Mouse (Mus musculus): Measurements from ENCODE around the gene Vmn1r1. TPM values are rescaled to one million over a fixed set of nuclear protein-coding genes. Genes with fewer than 3 reads are reported as not detected.

The Vmn1r1 gene
- polyA plus RNA-seq, 1 experiment from 2014 or later: not detected

- no peak for ATAC-seq (ENCODE audit: low FRiP score)
- WGBS: 57% methylated on average over 2 of the region's 2 CpGs
- H3K9ac ChIP-seq (replicated peaks): no peak overlapping the region
Observed at GRCm38 (mm10) chr1:182130830-182131229, 33.5 kb downstream of the Vmn1r1 start.

GRCm38 (mm10) chr1:182124924-182125368 is 39.3 kb downstream of the Vmn1r1 start:
- Histone ChIP-seq H3K27ac (replicated peaks) (peak overlapping the region; percentile 83), H3K36me3 (peaks cover 16% of the 10 kb centered on the region), H3K4me2 (peak overlapping the region; percentile 63), H3K27me3 (replicated peaks) (no peaks in the 10 kb centered on the region), H3K9ac (replicated peaks) (peak overlapping the region; percentile 79), H3K4me3 (replicated peaks) (peak overlapping the region; percentile 69), H3K9me3 (replicated peaks) (no peaks in the 10 kb centered on the region), H3K4me1 (peaks cover 30% of the 10 kb centered on the region)
- under 1% methylated on average over 33 of the region's 33 CpGs for WGBS
- peak; percentile 96 for ATAC-seq (ENCODE audit: low FRiP score)

More at GRCm38 (mm10) chr1:182130830-182131229, 33.5 kb downstream of the Vmn1r1 start:
- no peak overlapping the region for H3K27ac ChIP-seq (replicated peaks)
- H3K4me2 ChIP-seq: no peak overlapping the region
- peaks cover 30% of the 10 kb centered on the region for H3K36me3 ChIP-seq
- H3K27me3 ChIP-seq (replicated peaks): no peaks in the 10 kb centered on the region
- no peaks in the 10 kb centered on the region for H3K9me3 ChIP-seq (replicated peaks)
- H3K4me1 ChIP-seq: peaks cover 20% of the 10 kb centered on the region
- H3K4me3 ChIP-seq (replicated peaks): no peak overlapping the region

DNA sequence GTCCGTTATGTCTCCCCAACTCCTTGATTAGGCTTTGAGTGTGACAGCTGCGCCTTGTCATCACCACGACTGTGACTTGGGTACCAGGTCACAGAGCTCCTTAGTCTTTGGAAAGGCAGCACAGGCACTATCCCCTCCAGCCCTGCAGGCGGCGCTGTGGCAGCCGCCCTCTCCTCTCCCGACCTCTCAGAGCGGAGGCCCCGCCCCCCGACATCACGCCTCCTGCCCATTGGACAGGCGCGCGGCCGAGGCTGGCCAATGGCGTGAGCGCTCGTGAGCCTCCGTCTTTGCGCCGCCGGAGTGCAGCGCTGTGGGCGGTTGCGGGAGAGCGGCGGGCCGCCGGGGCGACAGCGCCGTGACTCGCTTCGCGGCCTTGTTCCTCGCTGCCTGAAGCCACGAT is 39.8 kb downstream of the Vmn1r1 start, which contains the start of gene Srp9:
Srp9 (plus strand) TSS at position 232 of the 400 bp plus-strand sequence.
- Histone ChIP-seq H3K9me3 (replicated peaks) (no peaks in the 10 kb centered on the region), H3K27me3 (replicated peaks) (no peaks in the 10 kb centered on the region), H3K27ac (replicated peaks) (peak within 1 kb of the TSS; percentile 83), H3K9ac (replicated peaks) (peak within 1 kb of the TSS; percentile 79), H3K4me2 (peak within 1 kb of the TSS; percentile 63), H3K4me3 (replicated peaks) (peak within 1 kb of the TSS; percentile 69), H3K4me1 (peaks cover 30% of the 10 kb centered on the region), H3K36me3 (peaks cover 11% of the 10 kb centered on the region)
- peak; percentile 99 for ATAC-seq (ENCODE audit: low FRiP score)
- under 1% methylated on average over 37 of the region's 37 CpGs for WGBS

- Histone ChIP-seq H3K4me1 (peaks cover 24% of the 10 kb centered on the region), H3K4me2 (no peak overlapping the region), H3K9ac (replicated peaks) (no peak overlapping the region), H3K27ac (replicated peaks) (no peak overlapping the region), H3K9me3 (replicated peaks) (no peaks in the 10 kb centered on the region), H3K4me3 (replicated peaks) (no peak overlapping the region), H3K27me3 (replicated peaks) (no peaks in the 10 kb centered on the region), H3K36me3 (no peaks in the 10 kb centered on the region)
- 86% methylated on average over 4 of the region's 4 CpGs for WGBS
- ATAC-seq (ENCODE audit: low FRiP score): no peak
Observed at GRCm38 (mm10) chr1:182122413-182122812, 41.9 kb downstream of the Vmn1r1 start.

DNA sequence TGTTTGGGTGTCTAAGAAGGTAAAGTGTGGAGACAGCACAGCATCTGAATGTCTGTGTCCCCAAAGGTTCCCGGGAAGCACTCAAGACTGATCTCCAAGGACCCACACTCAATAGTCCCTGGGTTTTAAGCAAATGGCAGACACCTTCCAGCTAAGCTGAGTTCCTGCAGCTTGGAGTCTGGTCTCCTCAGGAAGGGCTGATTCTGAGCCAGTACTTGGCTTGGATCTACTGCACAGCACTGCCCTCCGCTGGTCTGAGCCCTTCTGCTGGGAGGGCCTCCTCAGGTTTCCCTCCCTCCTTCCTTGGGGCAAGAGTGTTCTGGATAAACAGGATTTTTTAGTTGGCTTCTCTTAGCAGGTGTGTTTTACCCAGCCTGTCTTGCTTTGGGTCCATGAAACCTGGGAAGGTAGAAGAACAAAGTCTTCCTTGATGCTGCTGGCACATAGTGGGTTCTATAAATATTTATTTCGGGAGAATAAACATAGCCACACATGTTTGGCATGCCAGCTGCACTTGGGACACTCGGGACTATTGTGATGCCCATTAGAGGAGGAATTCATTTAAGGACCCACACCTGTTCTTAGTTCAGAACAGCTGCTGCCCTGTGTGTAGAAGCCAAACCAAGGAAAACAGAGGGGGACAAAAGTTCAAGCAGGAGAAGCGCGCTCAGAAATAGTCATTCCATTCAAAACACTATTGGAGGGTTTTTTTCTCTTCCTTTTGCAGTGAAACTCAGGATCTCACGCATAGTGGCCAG is 48.5 kb downstream of the Vmn1r1 start:
- Histone ChIP-seq H3K9me3 (replicated peaks) (no peaks in the 10 kb centered on the region), H3K27me3 (replicated peaks) (no peaks in the 10 kb centered on the region), H3K9ac (replicated peaks) (no peak overlapping the region), H3K4me3 (replicated peaks) (no peak overlapping the region), H3K4me1 (peaks cover 20% of the 10 kb centered on the region), H3K4me2 (no peak overlapping the region), H3K36me3 (no peaks in the 10 kb centered on the region), H3K27ac (replicated peaks) (no peak overlapping the region)
- 35% methylated on average over 7 of the region's 7 CpGs for WGBS
- ATAC-seq (ENCODE audit: low FRiP score): peak; percentile 51; the same call in 1 of the 2 replicates

DNA sequence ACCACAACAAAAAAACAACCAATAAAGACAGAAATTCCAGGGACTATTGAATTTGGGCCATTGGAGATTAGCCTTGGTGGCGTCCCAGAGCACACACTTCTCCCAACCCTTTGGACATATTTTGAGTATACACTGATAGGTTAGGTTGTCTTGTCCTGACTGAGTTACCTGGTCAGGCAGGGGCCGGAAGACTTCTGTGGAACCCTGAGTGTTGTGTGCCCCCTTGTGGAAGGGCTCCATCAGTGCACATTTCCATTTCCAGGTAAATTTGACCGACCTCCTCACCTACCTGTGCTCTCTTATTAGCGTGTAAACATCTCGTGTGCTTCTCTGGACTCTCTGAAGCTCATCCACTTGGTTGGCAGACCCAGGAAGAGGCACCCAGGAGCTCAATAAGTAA is 49.1 kb downstream of the Vmn1r1 start:
- WGBS: 30% methylated on average over 5 of the region's 5 CpGs
- no peak for ATAC-seq (ENCODE audit: low FRiP score)
- no peaks in the 10 kb centered on the region for H3K9me3 ChIP-seq (replicated peaks)
- H3K4me1 ChIP-seq: peaks cover 20% of the 10 kb centered on the region
- H3K36me3 ChIP-seq: no peaks in the 10 kb centered on the region
- H3K4me2 ChIP-seq: no peak overlapping the region
- H3K9ac ChIP-seq (replicated peaks): no peak overlapping the region
- no peaks in the 10 kb centered on the region for H3K27me3 ChIP-seq (replicated peaks)
- H3K4me3 ChIP-seq (replicated peaks): no peak overlapping the region
- H3K27ac ChIP-seq (replicated peaks): no peak overlapping the region

DNA sequence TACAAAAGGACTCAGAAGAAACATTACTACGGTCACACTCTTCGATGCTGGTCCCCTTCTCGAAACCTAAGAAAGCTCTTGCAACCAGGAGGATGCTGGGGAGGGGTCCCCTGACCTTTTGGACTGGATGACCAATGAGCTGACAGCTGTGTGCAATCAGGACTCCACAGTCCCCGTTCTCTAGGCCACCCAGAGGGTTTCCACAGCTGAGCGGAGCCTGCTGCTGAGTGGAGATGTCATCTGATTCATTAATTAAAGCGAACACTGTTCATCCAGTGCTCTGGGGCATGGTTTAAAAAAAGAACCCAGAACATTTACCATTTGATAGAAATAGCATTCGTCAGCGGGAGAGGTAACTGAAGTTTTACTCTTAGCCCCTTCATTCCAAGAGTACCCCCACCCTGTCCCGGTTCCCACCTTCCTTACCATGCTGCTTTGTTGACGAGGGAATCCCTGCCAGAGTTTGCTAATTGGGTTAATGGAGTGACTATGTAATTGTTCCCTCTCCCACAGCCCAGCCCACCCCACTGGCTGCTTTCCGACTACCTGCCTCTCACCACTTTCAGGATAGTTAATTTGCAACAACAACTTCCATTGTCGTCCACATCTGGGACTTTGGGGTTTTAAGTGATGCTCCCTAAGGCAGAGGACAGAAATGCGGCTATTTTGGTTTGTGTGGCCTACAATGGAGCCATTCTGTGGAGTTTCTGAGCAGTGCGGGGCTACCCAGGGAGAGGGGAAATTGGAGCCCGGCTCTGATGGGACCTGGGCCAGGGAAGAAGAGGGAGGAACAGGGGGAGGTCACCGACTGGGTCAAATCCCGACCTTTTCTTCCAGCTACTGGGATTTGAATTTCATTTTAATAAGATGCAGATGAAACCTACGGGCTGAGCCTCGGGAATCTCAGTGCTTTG is 50.4 kb downstream of the Vmn1r1 start:
- H3K36me3 ChIP-seq: no peaks in the 10 kb centered on the region
- no peaks in the 10 kb centered on the region for H3K27me3 ChIP-seq (replicated peaks)
- no peak overlapping the region for H3K4me3 ChIP-seq (replicated peaks)
- 29% methylated on average over 19 of the region's 19 CpGs for WGBS
- no peak overlapping the region for H3K27ac ChIP-seq (replicated peaks)
- H3K9me3 ChIP-seq (replicated peaks): no peaks in the 10 kb centered on the region
- H3K9ac ChIP-seq (replicated peaks): no peak overlapping the region
- H3K4me2 ChIP-seq: no peak overlapping the region; the same call in 1 of the 2 replicates
- no peak for ATAC-seq (ENCODE audit: low FRiP score)
- H3K4me1 ChIP-seq: peaks cover 20% of the 10 kb centered on the region

DNA sequence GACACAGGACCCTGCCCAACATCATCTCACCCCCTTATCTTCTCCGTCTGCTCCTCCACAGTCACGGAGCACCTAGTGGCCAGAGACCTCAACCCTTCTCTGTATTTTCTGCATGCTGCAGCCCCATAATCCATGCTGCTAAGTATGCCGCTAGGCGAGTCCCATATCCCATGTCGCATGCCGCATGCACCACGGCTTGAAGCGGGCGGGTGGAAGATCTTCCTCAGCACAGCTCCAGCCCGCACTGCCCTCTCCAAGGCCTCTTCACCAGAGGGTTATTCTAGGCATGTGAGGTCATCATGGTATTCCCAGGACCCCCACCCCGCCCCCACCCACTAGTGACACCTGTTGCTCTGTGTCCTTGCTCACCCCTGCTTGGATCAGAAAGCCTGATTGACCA is 51.2 kb downstream of the Vmn1r1 start:
- H3K4me1 ChIP-seq: peaks cover 20% of the 10 kb centered on the region
- no peaks in the 10 kb centered on the region for H3K27me3 ChIP-seq (replicated peaks)
- no peak overlapping the region for H3K27ac ChIP-seq (replicated peaks)
- no peaks in the 10 kb centered on the region for H3K36me3 ChIP-seq
- ATAC-seq (ENCODE audit: low FRiP score): no peak
- H3K9ac ChIP-seq (replicated peaks): no peak overlapping the region
- no peaks in the 10 kb centered on the region for H3K9me3 ChIP-seq (replicated peaks)
- no peak overlapping the region for H3K4me2 ChIP-seq
- WGBS: 95% methylated on average over 11 of the region's 11 CpGs
- no peak overlapping the region for H3K4me3 ChIP-seq (replicated peaks)

DNA sequence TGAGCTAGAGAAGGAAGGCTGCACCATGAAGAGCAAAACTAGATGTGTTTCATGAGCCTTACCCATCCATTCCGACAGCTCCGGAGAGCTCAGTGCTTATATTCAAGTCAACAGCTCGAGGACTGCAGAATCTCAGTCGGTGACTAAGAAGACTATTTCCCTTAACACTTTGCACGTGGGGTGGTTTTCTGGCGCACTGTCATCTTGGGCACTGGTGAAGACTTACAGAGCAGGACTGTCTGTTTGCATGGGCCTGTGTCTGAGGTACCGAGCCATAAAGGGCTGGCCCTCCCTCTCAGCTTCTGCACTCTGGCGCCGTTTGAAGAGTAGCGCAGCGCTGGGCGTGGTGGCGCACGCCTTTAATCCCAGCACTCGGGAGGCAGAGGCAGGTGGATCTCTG is 51.9 kb downstream of the Vmn1r1 start:
- no peak for ATAC-seq (ENCODE audit: low FRiP score)
- Histone ChIP-seq H3K9ac (replicated peaks) (no peak overlapping the region), H3K27ac (replicated peaks) (no peak overlapping the region), H3K36me3 (no peaks in the 10 kb centered on the region), H3K4me1 (peaks cover 20% of the 10 kb centered on the region), H3K4me2 (no peak overlapping the region), H3K9me3 (replicated peaks) (no peaks in the 10 kb centered on the region), H3K27me3 (replicated peaks) (no peaks in the 10 kb centered on the region), H3K4me3 (replicated peaks) (no peak overlapping the region)
- WGBS: 93% methylated on average over 15 of the region's 15 CpGs

- H3K27ac ChIP-seq (replicated peaks): no peak overlapping the region
- H3K36me3 ChIP-seq: no peaks in the 10 kb centered on the region
- H3K9ac ChIP-seq (replicated peaks): no peak overlapping the region
- H3K4me3 ChIP-seq (replicated peaks): no peak overlapping the region
- H3K4me2 ChIP-seq: no peak overlapping the region
- ATAC-seq (ENCODE audit: low FRiP score): no peak
- WGBS: 70% methylated on average over 14 of the region's 14 CpGs
- no peaks in the 10 kb centered on the region for H3K27me3 ChIP-seq (replicated peaks)
- H3K4me1 ChIP-seq: peaks cover 20% of the 10 kb centered on the region
- no peaks in the 10 kb centered on the region for H3K9me3 ChIP-seq (replicated peaks)
Observed at GRCm38 (mm10) chr1:182111386-182112317, 52.6 kb downstream of the Vmn1r1 start.
